Mouse (Mus musculus) monocyte, adult 5-6 weeks (primary cell): ENCODE data around the gene Parn. TPM values are rescaled to one million over a fixed set of nuclear protein-coding genes. Genes with fewer than 3 reads are reported as not detected.

ENCODE experiments used
- ATAC-seq: fragments of 153-309, 156-312 bp; replicated peaks from 2 replicates; pipeline ENCODE4 v1.8.0; 2017; ENCODE audit warnings: mild to moderate bottlenecking; ENCODE audit not compliant: low TSS enrichment, insufficient number of reproducible peaks, severe bottlenecking, poor library complexity, low FRiP score
- total RNA-seq: library from RNA; stranded (forward); fragments of 200-1000, 200-491, 200-594 nt; gene quantifications from 3 replicates; pipeline ENCODE4 v1.2.3, GENCODE M21; 2017

Gene Parn
- total RNA-seq, 1 experiment from 2014 or later, result 23.6 TPM

DNA sequence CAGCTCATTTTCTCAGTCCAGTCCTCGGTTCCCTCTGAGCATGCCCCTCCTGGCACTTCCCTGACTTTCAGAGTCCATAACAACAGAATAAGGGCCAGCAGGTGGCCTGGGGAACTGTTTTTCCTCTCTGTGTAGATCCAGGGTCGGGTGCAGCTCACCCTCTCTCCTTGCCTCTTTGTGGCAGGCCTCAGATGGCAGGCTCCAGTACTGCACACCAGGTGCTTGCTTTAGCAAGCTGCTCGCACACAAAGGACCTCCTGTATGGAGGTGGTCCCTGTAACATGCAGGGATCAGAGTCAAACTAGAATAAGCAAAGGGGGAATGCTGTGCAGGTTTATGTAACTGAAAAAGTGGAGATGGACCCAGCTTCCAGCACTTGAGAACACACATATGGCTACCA, 151.8 kb downstream of the Parn start:
- ATAC-seq, result no peak

DNA sequence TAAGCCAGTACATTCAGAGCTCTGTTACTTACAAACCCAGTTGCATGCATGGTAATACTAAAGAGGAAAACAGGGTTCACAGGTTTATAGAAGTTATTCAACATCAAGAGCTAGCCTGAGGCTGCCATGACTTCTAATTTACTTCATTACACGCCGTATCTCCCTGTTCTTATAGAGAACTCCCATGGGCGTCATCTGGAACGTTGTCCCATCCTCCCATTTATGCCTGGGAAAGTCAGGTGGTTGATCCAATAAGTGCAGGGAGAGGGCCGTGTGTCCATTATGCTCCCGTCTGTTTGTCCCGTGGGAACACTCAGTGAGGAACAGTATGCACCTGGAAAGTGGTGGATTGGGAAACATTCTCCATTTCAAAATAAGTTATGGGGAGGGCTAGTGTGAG, 152.4 kb downstream of the Parn start:
- ATAC-seq, result no peak

DNA sequence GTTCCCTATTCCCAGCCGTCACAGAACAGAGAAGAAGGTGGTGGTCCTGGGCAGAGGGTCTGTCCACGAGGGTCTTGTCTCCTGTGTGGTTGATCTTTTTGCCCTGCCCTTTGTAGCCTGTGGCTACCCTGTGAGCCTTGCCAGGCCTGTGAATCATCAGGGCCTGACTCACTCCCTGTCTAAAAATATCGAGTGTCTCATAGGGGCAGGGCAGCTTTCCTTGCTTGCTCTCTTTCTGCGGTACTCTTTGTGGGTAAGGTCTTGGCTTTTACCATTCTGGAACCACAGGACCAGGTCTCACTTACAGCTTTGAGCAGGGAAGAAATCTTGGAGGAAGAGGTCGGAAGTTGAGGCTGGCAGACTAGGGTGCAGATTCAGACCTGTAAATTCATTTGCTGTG, 162.9 kb downstream of the Parn start:
- ATAC-seq, result no peak

DNA sequence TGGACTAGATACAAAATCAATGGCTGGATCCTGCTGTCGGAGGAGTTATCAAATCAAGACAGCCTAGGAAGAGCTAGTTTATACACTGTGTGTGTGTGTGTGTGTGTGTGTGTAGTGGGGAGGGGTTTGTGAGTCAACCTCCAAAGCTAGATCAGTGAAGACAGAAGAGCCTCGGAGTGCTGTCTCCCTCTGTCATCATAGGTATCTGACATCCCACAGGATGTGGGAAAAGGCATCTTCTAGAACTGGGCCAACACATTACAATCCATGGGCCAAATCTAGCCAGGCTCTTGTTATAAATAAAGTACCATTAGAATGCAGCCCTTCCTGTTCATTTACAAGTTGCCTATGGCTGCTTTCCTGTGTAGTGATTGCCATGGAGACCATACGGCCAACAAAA, 163.5 kb downstream of the Parn start:
- ATAC-seq, result no peak

DNA sequence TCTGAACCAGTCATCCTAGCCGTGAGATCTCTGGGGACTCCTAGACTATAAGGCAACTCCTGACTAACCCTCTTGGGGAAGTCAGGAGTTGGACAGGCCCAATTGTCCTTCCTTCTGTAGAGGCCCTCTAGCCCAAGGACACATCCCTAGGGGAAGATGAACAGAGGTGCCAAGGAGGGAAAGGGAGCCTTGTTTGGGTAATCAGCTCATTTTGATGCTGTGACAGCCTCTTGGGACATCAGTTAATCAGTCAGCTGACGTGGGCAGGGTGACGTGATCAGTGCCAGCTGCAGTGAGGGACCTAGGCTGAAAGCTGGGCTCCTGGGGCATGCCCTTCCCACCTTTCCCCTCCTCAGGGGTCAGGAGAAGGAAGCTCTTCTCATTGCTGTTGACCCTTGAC, 169.0 kb downstream of the Parn start:
- no peak for ATAC-seq

DNA sequence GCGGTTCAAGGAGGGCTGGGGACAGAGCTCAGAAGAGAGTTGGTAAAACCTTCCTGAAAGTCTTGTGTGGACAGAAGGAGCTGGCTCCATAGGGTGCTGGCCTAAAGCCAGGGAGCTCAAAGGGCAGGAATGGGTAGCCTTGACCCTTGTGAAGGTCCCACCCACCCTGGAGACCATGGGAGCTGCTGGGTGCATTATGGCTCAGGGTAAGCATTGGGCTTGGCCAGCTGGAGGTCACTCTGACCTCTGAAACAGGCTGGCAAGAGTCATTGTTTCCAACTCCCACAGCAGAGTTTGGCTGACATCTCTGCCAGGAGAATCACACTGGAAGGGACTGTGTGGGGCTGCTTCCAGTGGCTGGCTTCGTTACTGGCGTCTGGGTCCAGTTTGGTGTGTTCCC, 174.0 kb downstream of the Parn start:
- no peak for ATAC-seq

DNA sequence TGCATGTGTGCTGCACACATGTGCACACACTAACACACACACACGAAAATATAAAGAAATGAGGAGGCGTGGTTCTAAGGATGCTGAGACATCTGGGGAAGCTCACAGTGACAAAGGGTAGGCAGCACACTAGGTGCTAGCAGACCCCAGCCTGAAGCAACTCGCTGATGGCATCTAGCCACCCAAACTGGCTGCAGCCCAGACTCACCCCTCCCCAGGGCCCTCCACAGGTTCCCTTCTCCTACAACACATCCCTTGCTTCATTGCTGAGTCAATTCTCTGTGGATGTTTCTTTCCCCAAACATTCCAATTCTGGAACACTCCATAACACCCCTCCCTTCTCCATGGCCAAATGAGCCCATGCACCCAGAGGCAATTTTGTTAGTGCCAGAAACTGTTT, 175.0 kb downstream of the Parn start:
- ATAC-seq, result no peak

DNA sequence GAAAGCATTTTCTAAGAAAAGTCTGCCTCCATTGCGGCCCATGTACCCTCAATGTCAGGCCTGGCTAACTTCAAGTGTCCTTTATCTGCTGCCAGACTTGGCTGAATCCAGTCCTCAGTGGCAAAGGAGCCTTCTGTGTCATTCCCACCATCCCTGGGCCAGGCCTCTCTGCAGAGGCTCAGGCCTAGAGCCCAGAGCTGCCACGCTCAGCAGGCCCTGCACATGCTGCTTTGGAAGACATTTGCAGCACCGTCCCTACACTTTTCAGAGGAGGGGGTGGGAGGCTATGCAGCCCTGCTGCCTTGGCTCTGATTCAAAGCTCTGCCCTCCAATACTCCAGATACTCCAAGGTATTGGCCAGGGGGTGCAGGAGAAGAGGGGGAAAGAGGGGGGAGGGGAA, 176.2 kb downstream of the Parn start:
- ATAC-seq, result no peak

Other genes with a start within 250 kb of the Parn start
- 47.9 to 94.7 TPM (median 60.3 TPM) in 3 replicates for gene Bfar, start 3.7 kb upstream of the Parn start, total RNA-seq
- 25.9 to 65.8 TPM (median 30.8 TPM) in 3 replicates for gene 3110001I22Rik, start 3.8 kb upstream of the Parn start, total RNA-seq
- gene Pla2g10, start 62.8 kb upstream of the Parn start, total RNA-seq, result not detected in 3 replicates
- gene Rrn3, start 112.5 kb upstream of the Parn start, total RNA-seq, result 21.2 to 28.4 TPM (median 21.4 TPM) in 3 replicates
- gene Ntan1, start 150.7 kb upstream of the Parn start, total RNA-seq, result 46.8 to 63.3 TPM (median 57.8 TPM) in 3 replicates
- gene Pdxdc1, start 235.0 kb upstream of the Parn start, total RNA-seq, result 86.4 to 117 TPM (median 103 TPM) in 3 replicates
- gene Mpv17l, start 235.0 kb upstream of the Parn start, total RNA-seq, result 0.29 to 0.64 TPM (median 0.39 TPM) in 3 replicates